25 mouse cellular contexts compared by ENCODE assay signal in genomic region chr14:77275607-77276006, GRCm38 (mm10).
"Had no signal": no experiment of that assay in that cellular context is flagged by ENCODE, and none has a peak within 500 bp of the region (broad histone marks: within the 10 kb centered on the region; RNA-seq: fewer than 3 reads in every experiment).

No protein-coding gene starts in this region.

- H3K36me3 ChIP-seq: heart, embryonic 12.5 days; hindbrain, embryonic 10.5 days; hindbrain, embryonic 12.5 days; intestine, embryonic 15.5 days; limb, embryonic 13.5 days; limb, embryonic 15.5 days; liver, embryonic 12.5 days had no signal

- DNase-seq: gastrocnemius, adult 2 months; gastrocnemius, postnatal 10 days; gastrocnemius, postnatal 25 days; heart, adult 2 months; heart, postnatal 10 days; heart, postnatal 4 days; kidney, adult 18-20 months; kidney, adult 8-10 months; kidney, postnatal 10 days; kidney, postnatal 25 days; kidney, postnatal 4 days; left cerebral cortex, postnatal 4 days had no signal

- H3K27ac ChIP-seq: gastrocnemius, adult 2 months; heart, adult 2 months; hindbrain, embryonic 10.5 days; intestine, embryonic 15.5 days; layer of hippocampus, adult 2 months; limb, embryonic 13.5 days; limb, embryonic 15.5 days; liver, embryonic 12.5 days; liver, embryonic 14.5 days had no signal

- H3K4me2 ChIP-seq: heart, embryonic 12.5 days; hindbrain, embryonic 12.5 days; hindbrain, embryonic 14.5 days; intestine, embryonic 15.5 days; limb, embryonic 13.5 days; limb, embryonic 15.5 days; liver, embryonic 12.5 days had no signal

- ATAC-seq: hindbrain, embryonic 16.5 days; inflammation-experienced regulatory T-cells, adult 6 months; intestine, embryonic 15.5 days; intestine, postnatal 0 days; liver, embryonic 12.5 days had no signal

- H3K4me3 ChIP-seq: gastrocnemius, adult 2 months; heart, adult 2 months; heart, embryonic 12.5 days; hindbrain, embryonic 10.5 days; hindbrain, embryonic 12.5 days; intestine, embryonic 15.5 days; layer of hippocampus, adult 2 months; limb, embryonic 13.5 days; limb, embryonic 15.5 days; liver, embryonic 12.5 days had no signal

- H3K9me3 ChIP-seq: heart, embryonic 12.5 days; hindbrain, embryonic 10.5 days; hindbrain, embryonic 12.5 days; intestine, embryonic 15.5 days; limb, embryonic 13.5 days; limb, embryonic 15.5 days; liver, embryonic 12.5 days had no signal

- H3K9ac ChIP-seq: heart, embryonic 12.5 days; hindbrain, embryonic 12.5 days; hindbrain, embryonic 14.5 days; intestine, embryonic 15.5 days; limb, embryonic 13.5 days; limb, embryonic 15.5 days; liver, embryonic 12.5 days; liver, embryonic 14.5 days had no signal

- H3K4me1 ChIP-seq: heart, embryonic 12.5 days; intestine, embryonic 15.5 days; liver, embryonic 12.5 days had no signal

- H3K27me3 ChIP-seq: heart, embryonic 12.5 days; hindbrain, embryonic 12.5 days; intestine, embryonic 15.5 days; limb, embryonic 13.5 days; limb, embryonic 15.5 days; liver, embryonic 12.5 days had no signal
